Mouse (Mus musculus): Measurements from ENCODE around the gene Entpd3. TPM values are rescaled to one million over a fixed set of nuclear protein-coding genes. Genes with fewer than 3 reads are reported as not detected.

Gene Entpd3
- 0.06 and 0.19 TPM in 2 replicates for polyA plus RNA-seq (2012; rRNA removed)

DNA sequence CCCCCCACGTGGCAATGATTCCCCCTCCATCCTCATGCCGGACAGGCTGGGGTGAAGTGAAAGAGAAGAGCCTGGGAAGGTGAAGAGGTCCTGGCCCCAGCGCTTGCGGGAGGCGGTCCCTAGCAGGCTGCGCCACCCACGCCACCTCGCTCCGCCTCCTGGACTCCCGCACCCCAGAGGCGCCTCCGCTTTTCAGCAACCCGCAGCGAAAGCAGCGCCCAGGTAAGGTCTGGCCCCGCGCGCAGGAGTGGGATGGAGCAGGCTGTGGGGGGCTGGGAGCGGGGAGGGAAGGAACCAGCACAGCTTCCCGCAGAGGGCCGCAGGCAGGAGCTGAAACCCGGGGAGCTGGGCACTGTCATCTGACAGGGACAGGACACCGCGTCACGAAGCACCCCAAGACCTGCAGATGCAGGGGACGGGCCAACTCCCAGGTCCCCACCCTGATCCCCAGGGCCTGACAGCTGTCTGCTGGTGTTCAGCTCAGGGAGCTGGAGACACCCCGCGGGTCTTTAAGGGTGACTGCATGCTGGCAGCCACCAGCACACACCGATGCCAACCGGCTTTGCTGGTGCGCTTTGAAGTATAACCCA, at the start of gene Entpd3:
Entpd3 (plus strand) TSS at position 157 of the 590 bp plus-strand sequence.
- Histone ChIP-seq H3K4me1 (ENCODE audit: control insufficient read depth, insufficient read depth, low read length) (peaks cover 6% of the 10 kb centered on the region; the same call in 1 of the 2 replicates), H3K36me3 (ENCODE audit: control insufficient read depth, insufficient read depth, low read length) (no peaks in the 10 kb centered on the region), H3K27ac (ENCODE audit: control insufficient read depth, insufficient read depth, low read depth, low read length) (no peak within 1 kb of the TSS), H3K27me3 (ENCODE audit: control insufficient read depth, insufficient read depth, low read length) (no peaks in the 10 kb centered on the region), H3K4me3 (ENCODE audit: control insufficient read depth, low read depth, low read length) (peak within 1 kb of the TSS; percentile 16; the same call in 1 of the 2 replicates)
- TF ChIP-seq CTCF (IDR thresholded peaks at IDR 0.05; ENCODE audit: control insufficient read depth, insufficient read depth, insufficient replicate concordance, low read depth, low read length) (no peak), POLR2A (IDR thresholded peaks at IDR 0.05; ENCODE audit: control insufficient read depth, low read depth, low read length) (no peak)

DNA sequence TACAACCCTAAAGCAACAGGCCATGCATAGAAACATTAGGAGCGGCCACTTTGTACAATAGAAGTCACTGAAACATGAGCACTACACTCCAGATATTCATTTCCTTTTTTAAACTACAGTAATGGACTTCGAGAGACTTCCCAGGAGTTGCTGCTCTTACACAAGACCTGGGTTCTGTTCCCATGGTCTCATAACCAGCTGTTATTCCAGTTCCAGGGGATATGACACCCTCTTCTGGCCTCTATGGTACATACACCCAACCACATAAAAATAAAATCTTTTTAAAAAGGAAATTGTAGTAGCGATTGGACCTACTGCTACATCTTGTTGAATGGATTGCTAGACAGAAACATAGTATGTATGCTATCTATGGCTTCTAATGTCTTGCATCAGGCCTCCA, 48.1 kb upstream of the Entpd3 start:
- no peak for TF ChIP-seq POLR2A (IDR thresholded peaks at IDR 0.05; ENCODE audit: control insufficient read depth, low read depth, low read length)
- TF ChIP-seq CTCF (IDR thresholded peaks at IDR 0.05; ENCODE audit: control insufficient read depth, insufficient read depth, insufficient replicate concordance, low read depth, low read length), result no peak
- H3K27ac ChIP-seq (ENCODE audit: control insufficient read depth, insufficient read depth, low read depth, low read length), result no peak overlapping the region
- no peaks in the 10 kb centered on the region for H3K27me3 ChIP-seq (ENCODE audit: control insufficient read depth, insufficient read depth, low read length)
- H3K4me3 ChIP-seq (ENCODE audit: control insufficient read depth, low read depth, low read length), result no peak overlapping the region; the same call in 1 of the 2 replicates
- no peaks in the 10 kb centered on the region; the same call in none of the 2 replicates for H3K36me3 ChIP-seq (ENCODE audit: control insufficient read depth, insufficient read depth, low read length)
- peaks cover 2% of the 10 kb centered on the region for H3K4me1 ChIP-seq (ENCODE audit: control insufficient read depth, insufficient read depth, low read length)

DNA sequence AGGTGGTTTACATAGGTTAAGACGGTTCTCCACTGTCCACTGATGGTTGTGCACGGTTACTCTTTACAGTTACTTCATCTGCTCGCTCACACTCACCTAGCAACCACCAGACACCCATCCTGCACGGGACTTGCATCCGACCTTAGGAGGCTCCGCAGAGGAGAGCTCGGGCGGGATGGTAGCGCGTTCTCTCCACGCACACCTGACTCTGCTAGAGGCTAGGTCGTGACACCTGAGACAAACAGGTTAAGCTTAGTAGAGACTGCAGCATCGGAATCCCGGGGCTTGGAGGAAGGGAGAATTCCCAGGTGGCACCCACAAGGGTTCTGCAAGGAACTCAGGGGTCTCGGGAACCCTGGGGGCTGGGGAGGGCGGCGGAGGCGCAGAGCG, 47.6 kb upstream of the Entpd3 start, which contains the start of gene Eif1b:
Eif1b (plus strand) TSS at position 223 of the 390 bp plus-strand sequence.
- peak within 1 kb of the TSS; percentile 80 for H3K27ac ChIP-seq (ENCODE audit: control insufficient read depth, insufficient read depth, low read depth, low read length)
- H3K4me1 ChIP-seq (ENCODE audit: control insufficient read depth, insufficient read depth, low read length), result peaks cover 2% of the 10 kb centered on the region
- no peaks in the 10 kb centered on the region; the same call in none of the 2 replicates for H3K36me3 ChIP-seq (ENCODE audit: control insufficient read depth, insufficient read depth, low read length)
- no peak for TF ChIP-seq CTCF (IDR thresholded peaks at IDR 0.05; ENCODE audit: control insufficient read depth, insufficient read depth, insufficient replicate concordance, low read depth, low read length)
- no peak for TF ChIP-seq POLR2A (IDR thresholded peaks at IDR 0.05; ENCODE audit: control insufficient read depth, low read depth, low read length)
- no peaks in the 10 kb centered on the region for H3K27me3 ChIP-seq (ENCODE audit: control insufficient read depth, insufficient read depth, low read length)
- peak within 1 kb of the TSS; percentile 92 for H3K4me3 ChIP-seq (ENCODE audit: control insufficient read depth, low read depth, low read length)

DNA sequence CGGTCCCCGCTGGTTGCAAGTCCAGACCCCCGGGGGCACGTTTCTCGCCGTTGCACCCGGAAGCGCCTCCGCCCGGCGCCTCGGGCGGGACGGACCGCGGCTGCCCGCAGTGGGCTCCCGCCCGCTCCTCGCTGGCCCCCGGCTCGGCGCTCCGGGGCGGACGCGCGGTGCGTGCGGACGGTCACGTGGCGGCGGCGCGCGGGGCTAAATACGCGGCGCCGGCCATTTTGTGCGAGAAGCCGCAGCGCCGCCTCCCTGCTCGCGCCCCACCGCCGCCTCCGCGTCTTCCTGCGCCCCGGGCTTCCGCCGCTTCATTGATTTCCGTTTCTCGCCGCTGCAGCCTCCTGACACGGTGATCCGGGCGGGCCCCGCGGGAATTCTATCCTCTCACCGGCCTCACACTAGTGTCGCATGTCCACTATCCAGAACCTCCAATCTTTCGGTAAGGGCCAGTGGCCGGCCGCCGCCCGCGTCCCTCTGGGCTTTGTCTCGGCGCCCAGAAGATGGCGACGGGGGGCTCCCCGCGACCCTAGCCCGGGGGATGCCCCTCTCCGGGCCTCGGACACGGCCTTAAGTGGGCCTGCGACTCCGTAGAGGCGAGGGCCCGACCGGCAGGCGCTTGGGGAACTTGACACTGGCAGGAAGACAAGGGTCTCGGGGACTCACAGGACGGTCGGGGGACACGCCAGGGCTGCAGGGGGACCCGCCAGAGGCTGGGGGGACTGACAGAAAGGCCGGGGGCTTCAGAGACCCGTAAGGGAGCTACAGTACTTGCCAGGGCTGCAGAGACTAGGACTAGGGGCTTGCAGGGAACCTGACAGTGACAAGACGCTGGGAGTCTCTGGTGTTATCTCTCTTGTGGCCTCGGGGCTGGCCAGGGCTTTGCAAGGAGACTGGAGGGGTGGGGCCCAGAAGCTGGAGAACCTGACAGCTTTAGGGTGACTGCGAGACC, 46.9 kb upstream of the Entpd3 start:
- TF ChIP-seq POLR2A (IDR thresholded peaks at IDR 0.05; ENCODE audit: control insufficient read depth, low read depth, low read length), result peak; percentile 65
- no peak for TF ChIP-seq CTCF (IDR thresholded peaks at IDR 0.05; ENCODE audit: control insufficient read depth, insufficient read depth, insufficient replicate concordance, low read depth, low read length)
- H3K4me1 ChIP-seq (ENCODE audit: control insufficient read depth, insufficient read depth, low read length), result peaks cover 2% of the 10 kb centered on the region
- H3K4me3 ChIP-seq (ENCODE audit: control insufficient read depth, low read depth, low read length), result peak overlapping the region; percentile 92
- H3K27ac ChIP-seq (ENCODE audit: control insufficient read depth, insufficient read depth, low read depth, low read length), result peak overlapping the region; percentile 80
- H3K27me3 ChIP-seq (ENCODE audit: control insufficient read depth, insufficient read depth, low read length), result no peaks in the 10 kb centered on the region
- H3K36me3 ChIP-seq (ENCODE audit: control insufficient read depth, insufficient read depth, low read length), result no peaks in the 10 kb centered on the region; the same call in none of the 2 replicates

DNA sequence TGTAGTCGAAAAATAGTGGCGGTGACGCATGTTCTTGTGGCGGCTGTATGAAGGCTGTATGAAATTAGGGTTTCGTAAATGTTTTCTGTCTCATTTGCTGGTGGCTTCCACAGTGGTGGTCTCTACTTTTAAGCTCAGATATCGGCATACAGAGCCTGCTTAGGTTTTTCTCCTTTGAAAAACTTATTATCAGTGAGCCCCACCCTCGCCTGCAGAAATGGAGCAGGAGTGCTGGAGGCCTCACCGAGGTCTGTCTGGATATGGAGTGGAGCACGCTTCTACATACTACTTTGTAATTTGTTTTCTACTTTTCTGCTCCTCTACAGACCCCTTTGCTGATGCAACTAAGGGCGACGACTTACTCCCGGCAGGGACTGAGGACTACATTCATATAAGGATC, 45.8 kb upstream of the Entpd3 start:
- no peak overlapping the region; the same call in 1 of the 2 replicates for H3K4me3 ChIP-seq (ENCODE audit: control insufficient read depth, low read depth, low read length)
- no peak overlapping the region for H3K27ac ChIP-seq (ENCODE audit: control insufficient read depth, insufficient read depth, low read depth, low read length)
- TF ChIP-seq CTCF (IDR thresholded peaks at IDR 0.05; ENCODE audit: control insufficient read depth, insufficient read depth, insufficient replicate concordance, low read depth, low read length), result no peak
- TF ChIP-seq POLR2A (IDR thresholded peaks at IDR 0.05; ENCODE audit: control insufficient read depth, low read depth, low read length), result no peak

DNA sequence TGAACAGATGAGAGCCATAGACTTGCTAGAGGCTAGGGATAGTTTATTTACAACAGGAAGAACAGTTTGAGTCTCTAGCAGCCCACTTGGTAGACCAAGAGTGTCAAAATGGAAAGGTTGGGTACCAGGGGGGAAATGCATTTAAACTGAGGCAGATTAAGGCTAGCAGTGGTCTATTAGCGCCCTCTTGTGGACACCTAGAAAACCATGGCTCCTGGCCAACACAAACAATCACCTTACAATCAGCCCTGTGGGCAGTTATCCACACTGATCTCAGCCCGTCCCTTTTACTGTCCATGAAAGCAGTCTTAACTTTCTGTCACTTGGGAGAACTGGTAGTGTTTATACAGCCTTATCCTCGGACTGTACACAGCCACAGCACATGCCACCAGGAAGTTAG, 42.9 kb upstream of the Entpd3 start:
- no peaks in the 10 kb centered on the region; the same call in none of the 2 replicates for H3K36me3 ChIP-seq (ENCODE audit: control insufficient read depth, insufficient read depth, low read length)
- peaks cover 2% of the 10 kb centered on the region for H3K4me1 ChIP-seq (ENCODE audit: control insufficient read depth, insufficient read depth, low read length)
- TF ChIP-seq POLR2A (IDR thresholded peaks at IDR 0.05; ENCODE audit: control insufficient read depth, low read depth, low read length) (no peak), CTCF (IDR thresholded peaks at IDR 0.05; ENCODE audit: control insufficient read depth, insufficient read depth, insufficient replicate concordance, low read depth, low read length) (peak; percentile 53; the same call in 1 of the 2 replicates)
- no peak overlapping the region for H3K27ac ChIP-seq (ENCODE audit: control insufficient read depth, insufficient read depth, low read depth, low read length)
- no peak overlapping the region for H3K4me3 ChIP-seq (ENCODE audit: control insufficient read depth, low read depth, low read length)
- no peaks in the 10 kb centered on the region for H3K27me3 ChIP-seq (ENCODE audit: control insufficient read depth, insufficient read depth, low read length)

More for the DNA sequence above, 45.8 kb upstream of the Entpd3 start:
- peaks cover 2% of the 10 kb centered on the region for H3K4me1 ChIP-seq (ENCODE audit: control insufficient read depth, insufficient read depth, low read length)
- H3K36me3 ChIP-seq (ENCODE audit: control insufficient read depth, insufficient read depth, low read length), result no peaks in the 10 kb centered on the region; the same call in none of the 2 replicates
- no peaks in the 10 kb centered on the region for H3K27me3 ChIP-seq (ENCODE audit: control insufficient read depth, insufficient read depth, low read length)

DNA sequence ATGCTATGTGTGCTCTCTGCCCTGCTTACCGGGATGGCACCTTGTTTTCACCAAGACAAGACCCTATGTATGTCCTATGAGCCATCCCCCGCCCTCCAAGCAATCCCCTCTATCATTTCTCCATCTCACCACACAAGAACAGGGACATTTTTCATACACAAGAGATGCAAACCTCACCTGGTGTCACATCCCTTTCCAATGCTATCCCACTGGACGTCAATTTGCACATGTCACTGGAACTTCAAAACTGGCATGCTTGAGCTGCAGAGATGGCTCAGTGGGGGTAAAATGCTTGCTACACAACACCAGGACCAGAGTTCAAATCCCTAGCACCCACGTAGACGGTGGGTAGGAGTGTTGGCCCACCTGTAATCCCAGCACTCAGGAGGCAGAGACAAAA, 41.6 kb upstream of the Entpd3 start:
- Histone ChIP-seq H3K36me3 (ENCODE audit: control insufficient read depth, insufficient read depth, low read length) (no peaks in the 10 kb centered on the region; the same call in none of the 2 replicates), H3K4me3 (ENCODE audit: control insufficient read depth, low read depth, low read length) (no peak overlapping the region), H3K27ac (ENCODE audit: control insufficient read depth, insufficient read depth, low read depth, low read length) (no peak overlapping the region), H3K4me1 (ENCODE audit: control insufficient read depth, insufficient read depth, low read length) (no peaks in the 10 kb centered on the region; the same call in 1 of the 2 replicates), H3K27me3 (ENCODE audit: control insufficient read depth, insufficient read depth, low read length) (no peaks in the 10 kb centered on the region)
- TF ChIP-seq CTCF (IDR thresholded peaks at IDR 0.05; ENCODE audit: control insufficient read depth, insufficient read depth, insufficient replicate concordance, low read depth, low read length) (no peak), POLR2A (IDR thresholded peaks at IDR 0.05; ENCODE audit: control insufficient read depth, low read depth, low read length) (no peak)
